Mouse (Mus musculus): ENCODE measurements at regions not wholly inside any gene's neighbourhood (a gene's known extent, or its start where the extent isn't known, plus 50 kb on each side); places are given as distances from the start of the nearest gene placed in this dataset.

- DNase-seq = peak; percentile 57
Measured at GRCm38 (mm10) chr14:112895561-112895960, 418.8 kb upstream of the Tpm3-rs7 start.

DNA sequence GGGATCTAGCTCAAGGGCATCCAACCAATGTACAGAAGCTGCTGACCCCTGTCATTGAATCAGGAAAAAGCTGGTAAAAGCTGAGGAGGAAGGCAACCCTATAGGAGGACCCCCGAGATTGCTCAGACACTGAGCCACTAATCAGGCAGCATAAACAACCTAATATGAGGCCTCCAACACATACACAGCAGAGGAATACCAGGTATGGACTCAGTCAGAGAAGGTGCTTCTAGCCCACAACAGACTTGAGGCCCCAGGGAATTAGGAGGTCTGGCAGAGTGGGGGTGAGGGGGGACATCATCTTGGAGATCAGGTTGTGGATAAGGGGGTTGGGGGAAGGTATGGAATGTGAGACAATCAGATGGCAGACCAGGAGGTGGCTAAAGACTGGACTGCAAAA is 413.2 kb upstream of the Tpm3-rs7 start:
- no peak for DNase-seq

DNA sequence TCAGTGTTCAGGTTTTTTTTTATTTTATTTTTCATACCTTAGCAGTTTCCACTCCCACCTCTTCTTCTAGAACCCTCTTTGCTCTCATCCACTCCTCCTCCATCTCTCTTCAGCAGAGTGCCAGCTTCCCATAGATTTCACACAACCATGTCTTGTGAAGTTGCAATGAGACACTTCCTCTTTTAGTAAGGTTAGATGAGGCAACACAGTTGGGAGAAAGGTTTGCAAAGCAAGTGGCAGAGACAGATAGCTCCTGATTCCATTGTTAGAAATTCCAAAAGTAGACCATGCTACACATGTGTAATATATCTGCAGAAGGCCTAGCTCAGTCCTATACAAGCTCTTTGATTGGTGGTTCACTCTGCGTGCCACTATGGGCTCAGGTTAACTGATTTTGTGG is 397.3 kb upstream of the Tpm3-rs7 start:
- no peak for DNase-seq
